Mouse (Mus musculus): Measurements from ENCODE around the gene Vmn2r75.
A peak's percentile ranks its signal among the peaks of the same experiment; 100 is the strongest.
"Not testable (repeated sequence)": the region's sequence is repeated elsewhere in the genome, so short reads cannot be mapped to it uniquely, and the experiment has no call there.

Gene Vmn2r75

GRCm38 (mm10) chr7:86171678-86172077 lies at the start of gene Vmn2r75:
Gene Vmn2r75, minus strand, starts transcription at chr7:86171778.
- DNase-seq (ENCODE audit: extremely low spot score, low read depth, low spot score): not testable (repeated sequence)

DNA sequence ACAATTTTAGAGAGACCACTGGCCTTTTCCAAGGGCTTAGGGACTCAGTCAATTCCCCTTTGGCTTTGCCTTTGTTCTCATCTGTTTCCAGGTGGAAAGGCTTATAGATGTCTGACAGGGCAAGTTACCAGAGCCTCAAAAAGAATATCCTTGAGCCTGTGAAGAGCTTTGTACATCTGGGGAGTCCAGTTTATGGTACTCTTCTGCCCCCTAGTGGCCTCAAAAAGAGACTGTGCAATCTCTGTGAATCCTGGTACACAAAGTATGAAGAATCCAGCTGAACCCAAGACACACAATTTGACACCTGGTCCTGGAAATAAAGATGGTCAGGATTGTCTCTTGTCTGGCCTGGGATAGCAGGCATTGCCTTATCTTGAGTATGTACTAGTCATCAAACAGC lies 39.8 kb upstream of the Vmn2r75 start:
- DNase-seq (ENCODE audit: extremely low spot score, low read depth, low spot score): peak; percentile 47
